Comparison of ENCODE assay signal across 9 mouse cellular contexts in genomic region chr4:152257070-152257469, GRCm38 (mm10). TPM values are rescaled to one million over a fixed set of nuclear protein-coding genes. Genes with fewer than 3 reads are reported as not detected.
DNase-seq lines count a peak whose midpoint lies in the region; ATAC-seq lines count a peak whose summit lies in the region.
"Had no signal": no experiment of that assay in that cellular context is flagged by ENCODE, and none has a peak within 500 bp of the region (broad histone marks: within the 10 kb centered on the region; RNA-seq: fewer than 3 reads in every experiment).

No protein-coding gene starts in this region.

- WGBS in heart, embryonic 13.5 days: 14% methylated on average over 6 of the region's 6 CpGs
- WGBS in neural tube, embryonic 15.5 days: 55% methylated on average over 6 of the region's 6 CpGs
- 62% methylated on average over 6 of the region's 6 CpGs for WGBS in midbrain, embryonic 15.5 days

- peaks cover 97% of the 10 kb centered on the region for H3K4me1 ChIP-seq in heart, embryonic 13.5 days
- H3K4me1 ChIP-seq in neural tube, embryonic 15.5 days: peaks cover 10% of the 10 kb centered on the region; the same call in 1 of the 2 replicates
- H3K4me1 ChIP-seq in midbrain, embryonic 15.5 days: peaks cover 5% of the 10 kb centered on the region; the same call in 1 of the 2 replicates

- ATAC-seq in common myeloid progenitor, adult 5-6 weeks (replicated peaks; ENCODE audit: low read depth, poor library complexity, severe bottlenecking): peak; percentile 90
- no peak for ATAC-seq in heart, embryonic 13.5 days (ENCODE audit: extremely low read depth, insufficient number of reproducible peaks, low FRiP score, low TSS enrichment)
- no peak for ATAC-seq in neural tube, embryonic 15.5 days (ENCODE audit: low FRiP score)
- ATAC-seq in midbrain, embryonic 15.5 days (replicated peaks): no peak

- H3K27ac ChIP-seq in heart, embryonic 13.5 days (replicated peaks): peak overlapping the region; percentile 78
- H3K27ac ChIP-seq in neural tube, embryonic 15.5 days (replicated peaks): no peak overlapping the region
- H3K27ac ChIP-seq in midbrain, embryonic 15.5 days: no peak overlapping the region
- H3K27ac ChIP-seq: limb, embryonic 13.5 days had no signal

- H3K4me2 ChIP-seq in heart, embryonic 13.5 days: 0 out of 2 replicates have a peak overlapping the region, but pooled peaks have one; percentile 2
- H3K4me2 ChIP-seq in neural tube, embryonic 15.5 days: no peak overlapping the region
- H3K4me2 ChIP-seq in midbrain, embryonic 15.5 days: no peak overlapping the region
- H3K4me2 ChIP-seq: limb, embryonic 13.5 days had no signal

- H3K9me3 ChIP-seq in heart, embryonic 13.5 days: no peaks in the 10 kb centered on the region
- no peaks in the 10 kb centered on the region for H3K9me3 ChIP-seq in neural tube, embryonic 15.5 days (replicated peaks)
- no peaks in the 10 kb centered on the region for H3K9me3 ChIP-seq in midbrain, embryonic 15.5 days
- H3K9me3 ChIP-seq: limb, embryonic 13.5 days had no signal

- H3K27me3 ChIP-seq in heart, embryonic 13.5 days (replicated peaks): no peaks in the 10 kb centered on the region
- no peaks in the 10 kb centered on the region for H3K27me3 ChIP-seq in neural tube, embryonic 15.5 days (replicated peaks)
- H3K27me3 ChIP-seq in midbrain, embryonic 15.5 days (replicated peaks): no peaks in the 10 kb centered on the region
- H3K27me3 ChIP-seq: limb, embryonic 13.5 days had no signal

- H3K4me3 ChIP-seq in heart, embryonic 13.5 days: no peak overlapping the region
- H3K4me3 ChIP-seq in neural tube, embryonic 15.5 days (replicated peaks): no peak overlapping the region
- no peak overlapping the region for H3K4me3 ChIP-seq in midbrain, embryonic 15.5 days
- H3K4me3 ChIP-seq: limb, embryonic 13.5 days had no signal

- peaks cover 30% of the 10 kb centered on the region for H3K36me3 ChIP-seq in heart, embryonic 13.5 days
- H3K36me3 ChIP-seq in neural tube, embryonic 15.5 days: peaks cover 26% of the 10 kb centered on the region; the same call in 1 of the 2 replicates
- H3K36me3 ChIP-seq in midbrain, embryonic 15.5 days (replicated peaks): no peaks in the 10 kb centered on the region
- H3K36me3 ChIP-seq: limb, embryonic 13.5 days had no signal

- DNase-seq in urinary bladder, postnatal 25 days (ENCODE audit: low spot score): peak; percentile 56
- no peak for DNase-seq in urinary bladder, adult 2 months (ENCODE audit: low spot score)
- DNase-seq in liver: peak; percentile 60
- DNase-seq in right cerebral cortex, postnatal 36 days (ENCODE audit: low spot score in 2 of 2): peak; percentile 70 to 76

- peak overlapping the region; percentile 53 for H3K9ac ChIP-seq in heart, embryonic 13.5 days
- H3K9ac ChIP-seq in neural tube, embryonic 15.5 days (replicated peaks): no peak overlapping the region
- H3K9ac ChIP-seq in midbrain, embryonic 15.5 days: no peak overlapping the region
- H3K9ac ChIP-seq: limb, embryonic 13.5 days had no signal

RNA-seq across cellular contexts. Expression of gene Gpr153, which starts 17.0 kb away (rescaled TPM):
- polyA plus RNA-seq in urinary bladder, adult 2 months (2012; rRNA removed): 31.3 and 39.2 TPM in 2 replicates
- under 0.01 TPM in 1 of 2 replicates, not detected in the other for total RNA-seq in common myeloid progenitor, adult 5-6 weeks (2017)
- 9.2 and 9.6 TPM in 2 replicates for polyA plus RNA-seq in heart, embryonic 13.5 days (2015; fragmentation: Nextera tagmentation; extraction: Ambion mirVana)
- polyA plus RNA-seq in neural tube, embryonic 15.5 days (2015; fragmentation: Nextera tagmentation; extraction: Ambion mirVana): 17.7 and 20.8 TPM in 2 replicates
- 15.6 and 16.6 TPM in 2 replicates for polyA plus RNA-seq in midbrain, embryonic 15.5 days (2015; fragmentation: Nextera tagmentation; extraction: Ambion mirVana)

RNA-seq across cellular contexts. Expression of gene Hes3, which starts 34.4 kb away (rescaled TPM):
- not detected in 2 replicates for polyA plus RNA-seq in urinary bladder, adult 2 months (2012; rRNA removed)
- not detected in 2 replicates for total RNA-seq in common myeloid progenitor, adult 5-6 weeks (2017)
- polyA plus RNA-seq in heart, embryonic 13.5 days (2015; fragmentation: Nextera tagmentation; extraction: Ambion mirVana): not detected in 2 replicates
- 0.19 and 0.29 TPM in 2 replicates for polyA plus RNA-seq in neural tube, embryonic 15.5 days (2015; fragmentation: Nextera tagmentation; extraction: Ambion mirVana)
- polyA plus RNA-seq in midbrain, embryonic 15.5 days (2015; fragmentation: Nextera tagmentation; extraction: Ambion mirVana): 0.67 and 0.69 TPM in 2 replicates
- polyA plus RNA-seq: limb, embryonic 13.5 days had no signal

RNA-seq across cellular contexts. Expression of gene Icmt, which starts 40.0 kb away (rescaled TPM):
- 25.2 and 26.2 TPM in 2 replicates for polyA plus RNA-seq in urinary bladder, adult 2 months (2012; rRNA removed)
- total RNA-seq in common myeloid progenitor, adult 5-6 weeks (2017): 12.2 and 17.7 TPM in 2 replicates
- polyA plus RNA-seq in heart, embryonic 13.5 days (2015; fragmentation: Nextera tagmentation; extraction: Ambion mirVana): 16.8 and 19.7 TPM in 2 replicates
- polyA plus RNA-seq in neural tube, embryonic 15.5 days (2015; fragmentation: Nextera tagmentation; extraction: Ambion mirVana): 20.0 and 21.1 TPM in 2 replicates
- polyA plus RNA-seq in midbrain, embryonic 15.5 days (2015; fragmentation: Nextera tagmentation; extraction: Ambion mirVana): 20.4 and 24.5 TPM in 2 replicates
